Mouse (Mus musculus) limb, embryonic 14.5 days (tissue): ENCODE measurements around the gene Lmln. TPM values are rescaled to one million over a fixed set of nuclear protein-coding genes. Genes with fewer than 3 reads are reported as not detected.
"Not testable (repeated sequence)": the region's sequence is repeated elsewhere in the genome, so short reads cannot be mapped to it uniquely, and the experiment has no call there.

Source experiments
- ATAC-seq: fragments of 200-750 bp; cut with Nextera tagmentation; 2 replicates; pipeline ENCODE4 v1.8.0; 2017; ENCODE audit warnings: low read depth, moderate number of reproducible peaks, moderate TSS enrichment; ENCODE audit not compliant: low FRiP score
- DNase-seq: peaks from one replicate; pipeline ENCODE4 v3.0.0-alpha.2; 2015; ENCODE audit warnings: low spot score
- H3K27ac ChIP-seq: fragments of 300-500 bp; sonication (generic); replicated peaks from 2 replicates; pipeline ENCODE4 v1.5.1; 2014; ENCODE audit warnings: low read depth, mild to moderate bottlenecking, low read length, moderate library complexity, mixed read lengths
- H3K27me3 ChIP-seq: fragments of 300-500 bp; sonication (generic); 2 replicates; pipeline ENCODE4 v1.6.1; 2014; ENCODE audit warnings: low read length, mixed read lengths; ENCODE audit not compliant: control insufficient read depth, insufficient read depth
- H3K36me3 ChIP-seq: fragments of 300-500 bp; sonication (generic); 2 replicates; pipeline ENCODE4 v1.6.1; 2014; ENCODE audit warnings: mild to moderate bottlenecking, low read length, moderate library complexity, mixed read lengths; ENCODE audit not compliant: control insufficient read depth, insufficient read depth
- H3K4me1 ChIP-seq: fragments of 300-500 bp; sonication (generic); 2 replicates; pipeline ENCODE4 v1.6.1; 2014; ENCODE audit warnings: antibody characterized with exemption, low read length, mixed read lengths; ENCODE audit not compliant: control insufficient read depth, insufficient read depth
- H3K4me2 ChIP-seq: fragments of 300-500 bp; sonication (generic); replicated peaks from 2 replicates; pipeline ENCODE4 v1.6.1; 2014; ENCODE audit warnings: low read depth, mild to moderate bottlenecking, low read length, moderate library complexity; ENCODE audit not compliant: severe bottlenecking
- H3K4me3 ChIP-seq: fragments of 300-500 bp; sonication (generic); replicated peaks from 2 replicates; pipeline ENCODE4 v1.5.1; 2014; ENCODE audit warnings: low read length
- H3K9ac ChIP-seq: fragments of 300-500 bp; sonication (generic); 2 replicates; pipeline ENCODE4 v1.6.1; 2014; ENCODE audit warnings: mild to moderate bottlenecking, low read depth, low read length, moderate library complexity; ENCODE audit not compliant: severe bottlenecking
- H3K9me3 ChIP-seq: fragments of 300-500 bp; sonication (generic); 2 replicates; pipeline ENCODE4 v1.6.1; 2016; ENCODE audit warnings: low read length; ENCODE audit not compliant: control insufficient read depth
- POLR2A ChIP-seq: fragments of 200-500 bp; IDR thresholded peaks from 2 replicates; pipeline ENCODE4 v1.8.0; 2012; ENCODE audit warnings: inconsistent platforms, mild to moderate bottlenecking, moderate library complexity, borderline replicate concordance; ENCODE audit not compliant: insufficient read depth, insufficient read length; ENCODE audit errors: extremely low read depth
- WGBS: fragments of 180-500 bp; shearing (Covaris S2); extraction: QIAGEN DNeasy Blood & Tissue Kit; methylation state at CpG from one replicate; pipeline ENCODE4 v1.1.7; 2014; 5-methylcytosine and 5-hydroxymethylcytosine counted together
- polyA plus RNA-seq, 2 experiments: library from polyadenylated mRNA; depleted of rRNA in 1 of 2; stranded (reverse) in 1 of 2; unstranded in 1 of 2; fragments of >200 nt; fragmentation: Nextera tagmentation in 1 of 2; extraction: Ambion mirVana in 1 of 2; gene quantifications; 2 replicates each; pipeline versions ENCODE4 v1.2.1 to v1.2.3; 2012 to 2014

Lmln gene
- polyA plus RNA-seq, 2 experiments: 1.9 to 3.6 TPM

DNA sequence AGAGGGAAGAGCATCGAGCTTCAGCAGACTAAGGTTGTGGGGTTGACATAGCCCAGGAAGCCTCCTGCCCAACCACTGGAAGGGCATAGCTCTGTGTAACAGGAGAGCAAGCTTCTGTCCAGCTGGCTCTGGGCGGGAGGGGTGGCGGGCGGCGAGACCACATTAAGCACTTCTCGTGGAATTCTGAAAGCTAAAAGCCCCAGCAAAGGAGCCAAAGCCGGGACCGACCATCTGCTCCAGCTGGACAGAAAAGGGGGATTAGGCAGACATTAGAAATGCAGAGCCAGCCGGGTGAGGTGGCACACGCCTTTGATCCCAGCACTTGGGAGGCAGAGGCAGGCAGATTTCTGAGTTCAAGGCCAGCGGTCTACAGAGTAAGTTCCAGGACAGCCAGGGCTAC is 95.7 kb downstream of the Lmln start:
- 82% methylated on average over 11 of the region's 11 CpGs for WGBS
- Histone ChIP-seq H3K36me3 (no peaks in the 10 kb centered on the region), H3K9ac (no peak overlapping the region), H3K9me3 (no peaks in the 10 kb centered on the region), H3K4me2 (no peak overlapping the region), H3K4me1 (no peaks in the 10 kb centered on the region), H3K27me3 (no peaks in the 10 kb centered on the region), H3K4me3 (no peak overlapping the region), H3K27ac (no peak overlapping the region)
- DNase-seq (no peak), ATAC-seq (no peak)
- TF ChIP-seq POLR2A: no peak

DNA sequence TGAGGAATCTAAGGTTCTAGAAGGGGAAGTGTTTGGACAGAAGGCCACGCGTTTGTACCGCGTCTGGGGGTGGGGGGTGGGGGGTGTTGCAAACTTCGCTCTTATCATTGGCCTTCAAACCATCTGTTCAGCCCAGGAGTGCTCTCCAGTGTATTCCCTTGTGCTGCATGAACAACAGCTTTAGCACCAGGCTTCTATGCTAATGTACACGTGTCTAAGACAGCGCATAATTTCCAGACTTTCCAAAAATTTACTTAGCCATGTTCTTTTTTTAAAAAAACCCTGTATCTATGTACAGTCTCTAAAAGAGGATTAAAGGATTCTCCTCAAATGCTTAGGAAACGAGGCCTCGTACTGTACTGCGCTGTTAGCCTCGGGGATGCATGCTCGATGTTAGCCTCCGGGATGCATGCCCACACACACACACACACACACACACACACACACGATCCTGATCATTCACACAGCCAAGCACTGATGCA is 96.3 kb downstream of the Lmln start:
- Histone ChIP-seq H3K27ac (no peak overlapping the region), H3K4me2 (no peak overlapping the region), H3K36me3 (no peaks in the 10 kb centered on the region), H3K27me3 (no peaks in the 10 kb centered on the region), H3K9ac (no peak overlapping the region), H3K4me3 (no peak overlapping the region), H3K9me3 (no peaks in the 10 kb centered on the region), H3K4me1 (no peaks in the 10 kb centered on the region)
- 87% methylated on average over 14 of the region's 14 CpGs for WGBS
- DNase-seq: no peak
- TF ChIP-seq POLR2A: no peak
- no peak for ATAC-seq

GRCm38 (mm10) chr16:33159363-33159762 is 97.0 kb downstream of the Lmln start:
- H3K9me3 ChIP-seq: no peaks in the 10 kb centered on the region
- DNase-seq (no peak), ATAC-seq (no peak)
- H3K27me3 ChIP-seq: no peaks in the 10 kb centered on the region
- no peak overlapping the region for H3K4me3 ChIP-seq
- no peak overlapping the region for H3K4me2 ChIP-seq
- H3K9ac ChIP-seq: no peak overlapping the region
- TF ChIP-seq POLR2A: no peak
- no peaks in the 10 kb centered on the region for H3K4me1 ChIP-seq
- WGBS: 83% methylated on average over 2 of the region's 2 CpGs
- no peaks in the 10 kb centered on the region for H3K36me3 ChIP-seq
- H3K27ac ChIP-seq: no peak overlapping the region

DNA sequence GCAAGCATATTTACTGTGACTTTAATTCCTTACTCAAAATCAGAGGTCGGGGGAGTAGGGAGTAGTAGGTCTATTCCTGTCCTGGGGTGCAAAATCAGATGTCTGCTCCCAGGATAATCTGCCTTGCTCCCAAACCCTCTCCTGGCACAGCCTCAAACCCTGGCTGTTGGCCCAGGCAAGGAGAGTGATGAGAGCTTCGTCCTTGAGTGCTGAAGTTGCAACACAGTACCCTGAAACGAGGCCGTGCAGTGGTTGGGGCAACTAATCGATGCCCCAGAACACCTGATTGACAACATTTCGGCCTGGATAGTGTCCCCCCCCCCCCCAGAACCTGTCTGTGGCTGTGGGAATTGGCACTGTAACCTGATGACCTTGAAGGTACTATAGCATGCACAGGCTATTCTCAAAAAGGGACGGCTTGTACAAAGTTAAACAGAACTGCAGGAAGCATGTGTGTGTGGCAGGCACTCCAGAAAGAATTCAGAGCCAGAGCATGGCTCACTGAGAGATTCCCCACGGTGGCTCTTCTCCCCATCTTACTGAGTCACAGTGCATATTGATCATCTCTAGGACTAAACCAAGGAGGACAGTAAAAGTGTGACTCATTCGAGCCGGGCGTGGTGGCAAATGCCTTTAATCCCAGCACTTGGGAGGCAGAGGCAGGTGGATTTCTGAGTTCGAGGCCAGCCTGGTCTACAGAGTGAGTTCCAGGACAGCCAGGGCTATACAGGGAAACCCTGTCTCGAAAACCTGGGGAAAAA is 101.2 kb downstream of the Lmln start:
- Histone ChIP-seq H3K4me3 (no peak overlapping the region), H3K27me3 (no peaks in the 10 kb centered on the region), H3K4me1 (no peaks in the 10 kb centered on the region), H3K9ac (no peak overlapping the region), H3K4me2 (no peak overlapping the region), H3K9me3 (no peaks in the 10 kb centered on the region), H3K36me3 (no peaks in the 10 kb centered on the region), H3K27ac (no peak overlapping the region)
- no peak for DNase-seq
- ATAC-seq: no peak
- WGBS: 76% methylated on average over 13 of the region's 13 CpGs
- no peak for TF ChIP-seq POLR2A

DNA sequence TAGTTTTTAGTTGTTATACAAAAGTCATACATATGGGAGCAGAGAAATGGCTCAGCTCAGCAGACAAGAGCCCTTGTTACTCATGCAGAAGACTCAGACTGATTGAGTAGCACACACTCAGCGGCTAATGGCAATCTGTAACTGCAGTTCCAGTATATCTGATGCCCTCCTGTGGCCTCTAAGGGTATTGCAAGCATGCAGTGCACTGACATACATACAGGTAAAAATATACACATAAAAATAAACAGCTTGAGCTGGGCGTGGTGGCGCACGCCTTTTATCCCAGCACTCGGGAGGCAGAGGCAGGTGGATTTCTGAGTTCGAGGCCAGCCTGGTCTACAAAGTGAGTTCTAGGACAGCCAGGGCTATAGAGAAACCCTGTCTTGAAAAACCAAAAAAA is 104.0 kb downstream of the Lmln start:
- H3K4me1 ChIP-seq, H3K36me3 ChIP-seq, H3K9ac ChIP-seq, H3K27ac ChIP-seq, ATAC-seq, H3K4me2 ChIP-seq, H3K27me3 ChIP-seq, H3K4me3 ChIP-seq, H3K9me3 ChIP-seq, DNase-seq: not testable (repeated sequence)
- 60% methylated on average over 6 of the region's 6 CpGs for WGBS
